Mouse (Mus musculus): ENCODE results near the gene Cyp2j9. TPM values are rescaled to one million over a fixed set of nuclear protein-coding genes. Genes with fewer than 3 reads are reported as not detected.

The Cyp2j9 gene
- polyA plus RNA-seq (2014; fragmentation: Illumina TruSeq; extraction: RNeasy Lipid Tissue Mini Kit (QIAGEN cat#74804); ENCODE audit: low replicate concordance) = 31.7 TPM

GRCm38 (mm10) chr4:96590911-96591790 lies at the start of gene Cyp2j9:
Gene Cyp2j9 (minus strand): TSS chr4:96591578.

GRCm38 (mm10) chr4:96553133-96553819 lies 38.1 kb downstream of the Cyp2j9 start, which contains the start of gene Cyp2j6:
Gene Cyp2j6 (minus strand): TSS chr4:96553661.

Other genes starting within 250 kb of the Cyp2j9 start
- gene Cyp2j11, start 242.9 kb downstream of the Cyp2j9 start, polyA plus RNA-seq (2014; fragmentation: Illumina TruSeq; extraction: RNeasy Lipid Tissue Mini Kit (QIAGEN cat#74804); ENCODE audit: low replicate concordance) = 0.52 TPM
- gene Cyp2j8, start 84.2 kb downstream of the Cyp2j9 start, polyA plus RNA-seq (2014; fragmentation: Illumina TruSeq; extraction: RNeasy Lipid Tissue Mini Kit (QIAGEN cat#74804); ENCODE audit: low replicate concordance) = 1.0 TPM
- 780 TPM for gene Cyp2j6, start 37.9 kb downstream of the Cyp2j9 start, polyA plus RNA-seq (2014; fragmentation: Illumina TruSeq; extraction: RNeasy Lipid Tissue Mini Kit (QIAGEN cat#74804); ENCODE audit: low replicate concordance)
- 1.8 TPM for gene Cyp2j5, start 72.6 kb upstream of the Cyp2j9 start, polyA plus RNA-seq (2014; fragmentation: Illumina TruSeq; extraction: RNeasy Lipid Tissue Mini Kit (QIAGEN cat#74804); ENCODE audit: low replicate concordance)
- gene Gm12695, start 193.6 kb upstream of the Cyp2j9 start, polyA plus RNA-seq (2014; fragmentation: Illumina TruSeq; extraction: RNeasy Lipid Tissue Mini Kit (QIAGEN cat#74804); ENCODE audit: low replicate concordance) = not detected